Mouse (Mus musculus) midbrain, postnatal 0 days (tissue): ENCODE measurements at regions not wholly inside any gene's neighbourhood (a gene's known extent, or its start where the extent isn't known, plus 50 kb on each side); places are given as distances from the start of the nearest gene placed in this dataset.

Experiments used
- ATAC-seq: fragments of 200-750 bp; cut with Nextera tagmentation; 2 replicates; pipeline ENCODE4 v1.8.0; 2017; ENCODE audit warnings: moderate number of reproducible peaks, mild to moderate bottlenecking, moderate TSS enrichment, moderate library complexity; ENCODE audit not compliant: low FRiP score
- DNase-seq: peaks from one replicate; pipeline ENCODE4 v3.0.0-alpha.2; 2015; ENCODE audit warnings: low spot score
- H3K27ac ChIP-seq: fragments of 300-500 bp; sonication (generic); 2 replicates; pipeline ENCODE4 v1.5.1; 2014; ENCODE audit warnings: low read depth, mild to moderate bottlenecking, low read length, mixed read lengths
- H3K27me3 ChIP-seq: fragments of 300-500 bp; sonication (generic); 2 replicates; pipeline ENCODE4 v1.6.1; 2014; ENCODE audit warnings: low read length, control low read depth, mixed read lengths; ENCODE audit not compliant: insufficient read depth
- H3K36me3 ChIP-seq: fragments of 300-500 bp; sonication (generic); 2 replicates; pipeline ENCODE4 v1.6.1; 2014; ENCODE audit warnings: low read length, control low read depth, mixed read lengths; ENCODE audit not compliant: insufficient read depth
- H3K4me1 ChIP-seq: fragments of 300-500 bp; sonication (generic); 2 replicates; pipeline ENCODE4 v1.6.1; 2014; ENCODE audit warnings: mild to moderate bottlenecking, control low read depth, antibody characterized with exemption, low read length, mixed read lengths; ENCODE audit not compliant: insufficient read depth
- H3K4me2 ChIP-seq: fragments of 300-500 bp; sonication (generic); 2 replicates; pipeline ENCODE4 v1.6.1; 2014; ENCODE audit warnings: low read depth, mild to moderate bottlenecking, low read length, mixed read lengths; ENCODE audit not compliant: poor library complexity, severe bottlenecking
- H3K4me3 ChIP-seq: fragments of 300-500 bp; sonication (generic); 2 replicates; pipeline ENCODE4 v1.5.1; 2014; ENCODE audit warnings: low read depth, mild to moderate bottlenecking, low read length, moderate library complexity
- H3K9ac ChIP-seq: fragments of 300-500 bp; sonication (generic); replicated peaks from 2 replicates; pipeline ENCODE4 v1.6.1; 2014; ENCODE audit warnings: mild to moderate bottlenecking, low read length, moderate library complexity, mixed read lengths; ENCODE audit not compliant: poor library complexity, severe bottlenecking
- H3K9me3 ChIP-seq: fragments of 300-500 bp; sonication (generic); 2 replicates; pipeline ENCODE4 v1.6.1; 2016; ENCODE audit warnings: low read length, control low read depth
- CTCF ChIP-seq: IDR thresholded peaks from 2 replicates; pipeline ENCODE4 v1.5.1; 2016; ENCODE audit warnings: antibody characterized with exemption, mild to moderate bottlenecking
- WGBS: fragments of 180-500 bp; shearing (Covaris S2); extraction: QIAGEN DNeasy Blood & Tissue Kit; methylation state at CpG from one replicate; pipeline ENCODE4 v1.1.7; 2014; 5-methylcytosine and 5-hydroxymethylcytosine counted together

DNA sequence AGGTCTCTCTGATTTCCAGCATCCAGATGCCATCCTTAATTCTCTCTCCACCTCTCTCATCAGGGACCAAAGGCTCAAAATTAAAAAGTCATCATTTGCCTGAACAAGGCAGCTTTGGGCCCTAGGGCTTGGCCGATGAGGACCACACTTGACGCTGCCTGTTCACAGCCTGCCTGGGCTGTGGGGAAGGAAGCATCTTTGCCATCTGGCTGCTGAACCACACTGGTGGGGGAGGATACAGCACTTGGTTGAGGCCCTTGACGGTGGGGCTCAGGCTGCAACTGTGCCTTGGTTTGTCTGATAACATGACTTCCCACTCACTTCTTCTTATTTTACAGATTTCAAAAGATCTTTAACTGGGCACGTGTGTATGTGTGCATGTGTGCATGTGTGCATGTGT is 161.5 kb upstream of the N4bp1 start:
- no peaks in the 10 kb centered on the region for H3K27me3 ChIP-seq
- no peak overlapping the region for H3K9ac ChIP-seq
- ATAC-seq (no peak), DNase-seq (no peak)
- TF ChIP-seq CTCF: no peak
- no peak overlapping the region for H3K27ac ChIP-seq
- H3K4me1 ChIP-seq: no peaks in the 10 kb centered on the region; the same call in 1 of the 2 replicates
- H3K9me3 ChIP-seq: no peaks in the 10 kb centered on the region
- H3K36me3 ChIP-seq: no peaks in the 10 kb centered on the region
- no peak overlapping the region for H3K4me3 ChIP-seq
- H3K4me2 ChIP-seq: no peak overlapping the region
- 75% methylated on average over 4 of the region's 4 CpGs for WGBS

DNA sequence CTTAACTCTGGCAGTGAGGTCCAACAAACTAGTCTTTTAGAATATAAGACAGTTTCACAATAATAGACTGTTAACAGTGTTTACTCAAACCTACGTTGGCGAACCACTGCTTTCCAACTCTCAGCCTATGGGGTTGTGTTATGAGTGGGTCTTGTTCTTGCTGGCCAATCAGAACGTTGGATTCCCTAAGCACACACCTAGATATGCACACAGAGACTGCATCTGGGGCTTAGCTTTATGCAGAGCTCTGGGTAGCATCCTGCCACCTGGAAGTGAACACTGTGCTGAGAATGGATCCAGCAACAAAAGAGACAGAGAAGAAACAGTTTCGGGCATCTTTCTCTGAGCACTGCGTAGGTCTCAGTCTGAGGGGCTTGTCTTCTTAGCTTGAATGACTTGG is 158.0 kb upstream of the N4bp1 start:
- H3K27ac ChIP-seq: no peak overlapping the region
- H3K9me3 ChIP-seq: no peaks in the 10 kb centered on the region
- H3K36me3 ChIP-seq: no peaks in the 10 kb centered on the region
- no peaks in the 10 kb centered on the region for H3K27me3 ChIP-seq
- no peak overlapping the region for H3K4me3 ChIP-seq
- no peak for ATAC-seq
- 85% methylated on average over 5 of the region's 5 CpGs for WGBS
- no peak overlapping the region for H3K9ac ChIP-seq
- no peaks in the 10 kb centered on the region; the same call in 1 of the 2 replicates for H3K4me1 ChIP-seq
- TF ChIP-seq CTCF: no peak
- no peak overlapping the region for H3K4me2 ChIP-seq
- no peak for DNase-seq

DNA sequence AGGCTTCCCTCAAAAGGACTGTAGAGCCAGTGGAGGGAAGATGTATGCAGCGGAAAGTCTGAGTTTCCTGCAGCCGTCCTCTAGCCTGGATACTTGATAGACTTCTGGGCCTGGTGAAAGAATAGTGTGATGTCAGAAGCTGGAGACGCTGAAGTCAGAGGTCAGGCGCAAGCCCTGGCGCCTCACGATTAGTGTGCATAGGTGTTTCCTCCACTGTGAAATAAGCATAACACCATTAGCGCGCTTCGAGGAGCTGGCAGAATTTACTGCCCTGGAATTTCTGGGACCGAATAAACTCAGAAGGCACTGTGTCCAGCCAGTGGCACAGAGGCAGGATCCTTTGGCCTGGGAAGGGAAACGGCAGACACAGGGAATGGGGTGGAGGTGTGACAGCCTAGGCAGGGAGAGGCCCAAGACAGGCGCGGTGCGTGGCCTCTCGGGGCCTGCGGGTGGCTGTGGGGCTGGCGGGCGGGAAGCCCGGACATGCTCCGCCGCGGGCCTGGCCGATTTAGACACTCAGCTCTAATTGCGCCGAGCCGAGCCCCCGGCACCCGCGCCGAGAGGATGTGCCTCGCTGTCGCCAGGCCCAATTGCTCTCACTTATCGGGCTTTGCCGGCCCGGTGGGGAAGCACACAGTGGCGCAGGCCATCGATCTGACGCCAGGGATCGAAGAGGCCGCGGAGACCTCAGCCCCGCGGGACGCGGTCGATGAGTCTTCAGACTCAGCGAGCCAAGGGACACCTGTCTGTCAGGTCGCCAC is 152.7 kb upstream of the N4bp1 start:
- peak overlapping the region; percentile 72 for H3K4me2 ChIP-seq
- ATAC-seq (no peak), DNase-seq (peak; percentile 17)
- no peaks in the 10 kb centered on the region for H3K36me3 ChIP-seq
- H3K27ac ChIP-seq: no peak overlapping the region
- WGBS: 5% methylated on average over 48 of the region's 48 CpGs
- peak overlapping the region; percentile 56 for H3K9ac ChIP-seq
- H3K4me1 ChIP-seq: no peaks in the 10 kb centered on the region; the same call in 1 of the 2 replicates
- TF ChIP-seq CTCF: no peak
- no peaks in the 10 kb centered on the region for H3K9me3 ChIP-seq
- peak overlapping the region; percentile 32 for H3K4me3 ChIP-seq
- no peaks in the 10 kb centered on the region for H3K27me3 ChIP-seq

DNA sequence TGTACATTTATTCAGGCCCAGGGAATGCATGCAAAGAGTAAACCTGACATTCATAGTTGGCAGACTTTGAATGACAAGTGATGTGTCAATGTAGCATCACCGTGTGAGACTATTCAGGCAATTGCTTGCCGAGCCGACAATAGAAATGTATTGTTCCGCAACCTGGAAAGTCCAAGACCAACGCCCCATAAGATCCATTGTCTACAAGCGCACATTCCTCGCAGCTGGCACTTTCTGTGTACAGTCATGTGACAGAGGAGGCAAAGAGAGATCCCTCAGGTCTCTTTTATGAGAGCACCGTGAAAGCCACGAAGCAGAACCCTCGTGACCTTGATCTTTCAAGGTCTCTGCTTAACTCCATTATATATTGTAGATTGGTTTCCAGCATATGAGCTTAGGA is 150.9 kb upstream of the N4bp1 start:
- no peak overlapping the region for H3K4me2 ChIP-seq
- ATAC-seq: no peak

DNA sequence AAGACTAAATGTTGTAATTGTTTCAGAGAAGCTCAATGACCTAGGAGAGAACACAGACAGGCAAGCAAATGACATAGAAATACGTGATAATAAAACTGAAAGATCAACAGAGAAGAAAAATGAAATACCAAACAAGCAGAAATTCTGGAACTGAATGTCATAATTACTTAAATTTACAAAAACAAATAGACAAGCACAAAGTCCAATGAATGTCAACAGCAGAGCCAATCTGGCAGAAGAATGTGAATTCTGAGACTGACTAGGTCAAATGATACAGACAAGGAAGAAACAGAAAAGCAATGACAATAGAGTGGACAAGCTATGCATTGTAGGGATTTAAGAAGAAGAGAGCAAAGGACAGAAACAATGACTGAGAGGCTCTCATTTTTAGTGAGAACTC is 143.1 kb upstream of the N4bp1 start:
- H3K4me1 ChIP-seq: no peaks in the 10 kb centered on the region
- WGBS: 93% methylated on average over 1 of the region's 1 CpGs
- TF ChIP-seq CTCF: no peak
- DNase-seq: no peak
- H3K36me3 ChIP-seq: no peaks in the 10 kb centered on the region
- no peak overlapping the region for H3K4me3 ChIP-seq
- no peak overlapping the region for H3K9ac ChIP-seq
- peaks cover 4% of the 10 kb centered on the region; the same call in 1 of the 2 replicates for H3K27me3 ChIP-seq
- no peak for ATAC-seq
- H3K9me3 ChIP-seq: no peaks in the 10 kb centered on the region
- no peak overlapping the region for H3K4me2 ChIP-seq
- no peak overlapping the region for H3K27ac ChIP-seq

More for the DNA sequence above, 150.9 kb upstream of the N4bp1 start:
- H3K9me3 ChIP-seq: no peaks in the 10 kb centered on the region
- DNase-seq: no peak
- peaks cover 4% of the 10 kb centered on the region; the same call in 1 of the 2 replicates for H3K27me3 ChIP-seq
- 67% methylated on average over 10 of the region's 10 CpGs for WGBS
- no peak for TF ChIP-seq CTCF
- H3K4me3 ChIP-seq: no peak overlapping the region
- H3K27ac ChIP-seq: no peak overlapping the region
- no peak overlapping the region for H3K9ac ChIP-seq
- no peaks in the 10 kb centered on the region; the same call in 1 of the 2 replicates for H3K4me1 ChIP-seq
- no peaks in the 10 kb centered on the region for H3K36me3 ChIP-seq

DNA sequence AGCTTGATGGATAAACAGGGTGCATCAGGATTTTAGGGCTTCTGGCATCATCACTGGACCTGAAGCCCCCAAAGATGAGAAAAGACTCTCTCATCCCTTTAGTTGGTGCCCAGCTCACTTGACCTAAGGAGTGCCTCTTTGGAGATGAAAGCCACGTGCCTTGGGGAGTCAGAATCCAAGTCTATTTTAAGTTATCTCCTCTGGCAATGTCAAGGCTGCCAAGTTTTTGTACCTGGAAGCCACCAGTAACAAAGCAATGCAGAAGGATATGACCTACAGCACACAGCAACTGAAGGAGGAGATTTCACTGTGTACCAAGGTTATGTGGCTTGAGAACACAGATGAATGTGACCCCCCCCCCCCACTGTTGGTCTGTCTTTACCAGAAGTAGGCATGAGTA is 140.9 kb upstream of the N4bp1 start:
- Histone ChIP-seq H3K9me3 (no peaks in the 10 kb centered on the region), H3K4me3 (no peak overlapping the region), H3K27me3 (no peaks in the 10 kb centered on the region), H3K9ac (no peak overlapping the region), H3K36me3 (no peaks in the 10 kb centered on the region), H3K27ac (no peak overlapping the region), H3K4me1 (no peaks in the 10 kb centered on the region), H3K4me2 (no peak overlapping the region)
- 60% methylated on average over 1 of the region's 1 CpGs for WGBS
- TF ChIP-seq CTCF: no peak
- no peak for DNase-seq
- ATAC-seq: no peak
